Mouse (Mus musculus) embryonic facial prominence, embryonic 14.5 days (tissue): ENCODE results near the gene Atp1b4. TPM values are rescaled to one million over a fixed set of nuclear protein-coding genes. Genes with fewer than 3 reads are reported as not detected.
"Not testable (repeated sequence)": the region's sequence is repeated elsewhere in the genome, so short reads cannot be mapped to it uniquely, and the experiment has no call there.

Experiments
- ATAC-seq: fragments of 200-750 bp; cut with Nextera tagmentation; 2 replicates; pipeline ENCODE4 v1.8.0; 2017; ENCODE audit warnings: low read depth, moderate number of reproducible peaks, moderate TSS enrichment
- DNase-seq: peaks from one replicate; pipeline ENCODE4 v3.0.0-alpha.2; 2015; ENCODE audit warnings: low spot score
- H3K27ac ChIP-seq: fragments of 300-500 bp; sonication (generic); replicated peaks from 2 replicates; pipeline ENCODE4 v1.5.1; 2014; ENCODE audit warnings: low read depth, mild to moderate bottlenecking, low read length, moderate library complexity
- H3K27me3 ChIP-seq: fragments of 300-500 bp; sonication (generic); replicated peaks from 2 replicates; pipeline ENCODE4 v1.6.1; 2014; ENCODE audit warnings: low read length; ENCODE audit not compliant: control insufficient read depth, insufficient read depth
- H3K36me3 ChIP-seq: fragments of 300-500 bp; sonication (generic); 2 replicates; pipeline ENCODE4 v1.6.1; 2014; ENCODE audit warnings: low read length, mixed read lengths; ENCODE audit not compliant: control insufficient read depth, insufficient read depth
- H3K4me1 ChIP-seq: fragments of 300-500 bp; sonication (generic); 2 replicates; pipeline ENCODE4 v1.6.1; 2014; ENCODE audit warnings: antibody characterized with exemption, low read length; ENCODE audit not compliant: control insufficient read depth, insufficient read depth
- H3K4me2 ChIP-seq: fragments of 300-500 bp; sonication (generic); 2 replicates; pipeline ENCODE4 v1.6.1; 2014; ENCODE audit warnings: low read depth, mild to moderate bottlenecking, low read length, moderate library complexity, mixed read lengths
- H3K4me3 ChIP-seq: fragments of 300-500 bp; sonication (generic); 2 replicates; pipeline ENCODE4 v1.5.1; 2014; ENCODE audit warnings: low read depth, mild to moderate bottlenecking, low read length
- H3K9ac ChIP-seq: fragments of 300-500 bp; sonication (generic); 2 replicates; pipeline ENCODE4 v1.6.1; 2014; ENCODE audit warnings: low read depth, mild to moderate bottlenecking, low read length, moderate library complexity, mixed read lengths
- H3K9me3 ChIP-seq: fragments of 300-500 bp; sonication (generic); 2 replicates; pipeline ENCODE4 v1.6.1; 2016; ENCODE audit warnings: low read length; ENCODE audit not compliant: control insufficient read depth
- WGBS: fragments of 180-500 bp; shearing (Covaris S2); extraction: QIAGEN DNeasy Blood & Tissue Kit; methylation state at CpG from one replicate; pipeline ENCODE4 v1.1.7; 2014; 5-methylcytosine and 5-hydroxymethylcytosine counted together
- polyA plus RNA-seq: library from polyadenylated mRNA; unstranded; fragments of >200 nt; fragmentation: Nextera tagmentation; extraction: Ambion mirVana; gene quantifications from 2 replicates; pipeline ENCODE4 v1.2.1, GENCODE M21; 2014

The Atp1b4 gene
- polyA plus RNA-seq, 1 experiment from 2014 or later, result 41.9 TPM

DNA sequence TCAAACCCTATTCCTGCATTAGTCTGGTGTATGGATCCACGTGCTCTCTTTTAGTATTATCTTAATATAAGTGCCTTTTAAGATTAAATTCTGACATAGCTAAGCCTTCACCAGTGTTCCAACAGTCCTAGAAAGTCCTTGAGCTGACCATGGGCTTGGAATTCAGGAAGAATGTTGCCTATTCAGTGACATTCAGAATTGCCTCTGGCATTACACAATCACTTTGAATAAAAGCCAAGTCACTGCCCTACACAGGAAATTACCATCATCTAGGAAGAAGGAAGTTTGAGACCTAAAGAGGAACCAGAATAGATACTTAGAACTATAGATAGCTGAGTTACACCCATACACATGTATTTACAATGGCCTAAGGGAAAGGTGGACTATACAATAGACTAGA is 48.6 kb downstream of the Atp1b4 start:
- ATAC-seq, H3K36me3 ChIP-seq, H3K4me1 ChIP-seq, H3K4me3 ChIP-seq, H3K27ac ChIP-seq, H3K4me2 ChIP-seq, H3K9ac ChIP-seq, H3K9me3 ChIP-seq, DNase-seq, H3K27me3 ChIP-seq: not testable (repeated sequence)
- 76% methylated on average over 1 of the region's 1 CpGs for WGBS

DNA sequence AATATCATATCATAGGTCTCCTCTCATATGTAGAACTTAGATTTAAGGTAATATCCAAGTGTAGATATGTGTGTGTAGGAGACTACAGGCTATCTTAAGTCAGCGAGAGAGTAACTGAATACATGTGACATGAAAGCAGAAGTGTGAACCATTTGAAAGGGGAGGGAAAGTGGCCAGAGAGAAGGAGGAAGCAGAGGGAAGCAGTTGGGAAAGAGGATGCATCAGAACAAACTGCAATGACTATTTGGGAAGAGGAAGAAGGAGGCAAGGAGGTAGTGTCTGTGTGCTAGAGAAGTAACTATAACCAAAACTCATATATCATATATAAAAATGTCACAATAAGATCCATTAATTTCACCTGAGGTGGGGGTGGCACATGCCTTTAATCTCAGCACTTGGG is 57.2 kb downstream of the Atp1b4 start:
- H3K27me3 ChIP-seq, H3K9ac ChIP-seq, H3K27ac ChIP-seq, H3K36me3 ChIP-seq, H3K9me3 ChIP-seq, H3K4me3 ChIP-seq, ATAC-seq, DNase-seq, H3K4me1 ChIP-seq, H3K4me2 ChIP-seq: not testable (repeated sequence)
- 76% methylated on average over 1 of the region's 1 CpGs for WGBS

Other genes starting within 250 kb of the Atp1b4 start
- gene Rhox10, start 249.7 kb upstream of the Atp1b4 start, polyA plus RNA-seq, result not detected in 2 replicates
- gene Rhox11, start 231.0 kb upstream of the Atp1b4 start, polyA plus RNA-seq, result not detected in 2 replicates
- not detected in 2 replicates for gene Rhox12, start 205.3 kb upstream of the Atp1b4 start, polyA plus RNA-seq
- gene Rhox13, start 195.0 kb upstream of the Atp1b4 start, polyA plus RNA-seq, result not detected in 2 replicates
- 4.6 and 4.9 TPM in 2 replicates for gene Zbtb33, start 126.4 kb upstream of the Atp1b4 start, polyA plus RNA-seq
- 44.9 and 48.6 TPM in 2 replicates for gene Tmem255a, start 63.7 kb upstream of the Atp1b4 start, polyA plus RNA-seq
- gene Lamp2, start 140.3 kb downstream of the Atp1b4 start, polyA plus RNA-seq, result 173 and 185 TPM in 2 replicates